Mouse (Mus musculus) frontal cortex, postnatal 25 days (tissue): ENCODE measurements around the gene Rex1bd.
A peak's percentile ranks its signal among the peaks of the same experiment; 100 is the strongest.

ENCODE experiments used
- DNase-seq, 2 experiments: peaks; one replicate each; pipeline ENCODE4 v3.0.0; 2022; ENCODE audit warnings: low spot score in 2 of 2

The Rex1bd gene

DNA sequence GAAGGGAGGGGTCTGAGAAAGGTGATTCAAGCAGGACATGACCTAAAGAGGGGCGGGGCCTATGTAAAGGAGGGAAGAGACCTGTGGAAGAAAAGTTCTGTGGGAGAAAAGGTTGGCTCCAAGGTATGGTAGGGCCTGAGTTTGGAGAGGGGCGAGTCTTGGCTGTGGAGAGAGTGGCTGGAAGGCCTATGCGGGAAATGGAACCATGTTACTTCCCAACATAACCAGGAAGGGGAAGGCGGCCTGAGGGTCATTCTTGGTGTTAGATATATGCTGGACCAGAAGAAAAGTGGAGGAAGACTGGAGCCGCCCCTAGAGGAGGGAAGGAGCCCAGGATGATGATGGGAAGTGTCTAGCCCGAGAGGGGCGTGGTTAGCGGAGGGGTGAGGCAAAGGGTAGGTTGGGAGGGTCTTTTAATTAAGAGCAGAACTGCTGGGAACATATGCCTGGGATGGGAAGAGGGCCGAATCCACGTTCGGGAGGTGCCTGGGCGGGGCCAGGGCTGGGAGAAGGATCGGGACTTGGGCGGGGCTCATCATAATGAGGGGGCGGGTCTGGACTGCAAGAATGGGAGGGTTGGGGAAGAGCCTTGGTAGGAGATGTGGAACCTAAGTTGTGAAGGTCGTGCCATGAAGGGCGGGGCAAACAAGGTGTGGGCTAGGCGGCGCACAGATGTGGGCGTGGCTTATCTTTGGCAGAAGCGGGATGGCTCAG is 29.1 kb downstream of the Rex1bd start:
- DNase-seq: no peak

DNA sequence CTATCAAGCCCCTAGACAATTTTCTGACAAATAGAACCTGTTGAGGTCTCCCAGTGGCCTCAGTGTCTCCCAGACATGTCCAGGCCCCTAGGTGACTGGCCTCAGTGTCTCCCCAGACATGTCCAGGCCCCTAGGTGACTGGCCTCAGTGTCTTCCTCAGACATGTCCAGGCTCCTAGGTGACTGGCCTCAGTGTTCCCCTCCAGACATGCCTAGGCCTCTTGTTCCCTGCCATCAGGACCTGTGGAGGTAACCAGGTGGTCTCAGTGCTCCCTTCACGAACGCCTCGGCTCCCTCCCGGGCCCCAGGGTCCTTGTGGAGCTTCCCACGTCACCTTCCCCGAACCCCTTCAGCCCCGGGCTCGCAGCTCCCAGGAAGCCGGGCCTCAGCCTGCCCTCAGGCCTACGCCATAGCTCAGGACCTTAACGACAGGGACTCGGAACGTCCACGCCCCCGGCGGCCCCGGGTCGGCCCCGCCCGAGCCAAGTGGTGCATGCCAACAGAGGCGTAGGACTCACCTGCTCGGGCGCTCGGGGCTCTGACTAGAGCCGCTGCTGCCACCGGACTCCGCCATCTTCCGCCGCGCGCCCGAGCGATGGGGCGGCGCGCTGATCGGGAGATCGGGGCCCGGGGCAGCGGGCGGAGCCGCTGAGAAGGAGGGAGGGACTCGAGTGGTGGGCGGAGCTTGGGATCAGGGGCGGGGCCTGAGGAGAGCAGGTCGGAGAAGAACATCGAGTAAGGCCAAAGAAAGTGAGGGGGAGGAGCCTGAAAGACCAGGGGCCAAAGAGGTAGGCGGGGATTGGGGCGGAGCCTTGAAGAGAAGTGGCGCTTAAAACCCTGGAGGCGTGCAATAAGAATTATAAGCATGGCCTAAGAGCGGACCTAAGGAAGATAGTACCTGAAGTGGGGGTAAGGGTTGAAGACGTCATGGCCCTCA is 30.0 kb downstream of the Rex1bd start, which contains the start of gene Klhl26:
Klhl26 (minus strand) TSS at position 636 of the 936 bp plus-strand sequence.
- DNase-seq: peak; percentile 72 to 84

DNA sequence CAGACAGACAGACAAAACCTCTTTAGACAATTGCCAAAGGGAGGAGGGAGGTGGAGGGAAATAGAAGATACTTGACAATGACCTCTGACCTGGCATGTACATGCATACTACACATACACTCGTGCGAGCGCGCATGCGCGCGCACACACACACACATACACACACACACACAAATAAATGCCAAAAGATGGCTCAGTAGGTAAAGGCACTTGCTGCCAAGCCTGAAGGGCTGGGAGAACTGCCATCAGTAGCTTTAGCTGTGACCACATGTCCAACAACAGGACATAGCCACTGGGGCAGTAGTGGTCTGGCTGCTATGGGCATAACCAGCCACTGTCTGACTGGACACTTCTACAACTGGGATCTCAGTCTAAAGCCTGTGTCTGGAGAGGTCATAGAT is 34.7 kb downstream of the Rex1bd start:
- no peak for DNase-seq

DNA sequence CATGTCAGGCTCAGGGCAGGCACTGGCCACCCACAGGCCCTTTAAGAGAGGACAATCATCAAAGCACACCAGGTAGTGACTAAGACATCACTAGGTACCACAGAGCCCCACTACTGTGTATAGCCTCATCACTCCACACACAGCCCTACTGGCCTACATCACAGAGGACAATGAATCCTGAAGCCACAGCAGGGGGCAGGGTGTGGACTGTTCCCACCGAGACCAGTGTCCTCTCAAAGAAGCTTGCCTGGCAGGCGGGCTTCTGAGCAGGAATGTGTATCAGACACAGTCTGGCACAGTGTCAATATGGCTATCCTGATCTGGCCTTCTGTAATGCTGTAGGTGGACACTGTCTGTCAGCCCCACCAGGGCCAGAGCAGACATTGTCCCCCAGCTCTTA is 36.6 kb downstream of the Rex1bd start:
- DNase-seq: no peak

DNA sequence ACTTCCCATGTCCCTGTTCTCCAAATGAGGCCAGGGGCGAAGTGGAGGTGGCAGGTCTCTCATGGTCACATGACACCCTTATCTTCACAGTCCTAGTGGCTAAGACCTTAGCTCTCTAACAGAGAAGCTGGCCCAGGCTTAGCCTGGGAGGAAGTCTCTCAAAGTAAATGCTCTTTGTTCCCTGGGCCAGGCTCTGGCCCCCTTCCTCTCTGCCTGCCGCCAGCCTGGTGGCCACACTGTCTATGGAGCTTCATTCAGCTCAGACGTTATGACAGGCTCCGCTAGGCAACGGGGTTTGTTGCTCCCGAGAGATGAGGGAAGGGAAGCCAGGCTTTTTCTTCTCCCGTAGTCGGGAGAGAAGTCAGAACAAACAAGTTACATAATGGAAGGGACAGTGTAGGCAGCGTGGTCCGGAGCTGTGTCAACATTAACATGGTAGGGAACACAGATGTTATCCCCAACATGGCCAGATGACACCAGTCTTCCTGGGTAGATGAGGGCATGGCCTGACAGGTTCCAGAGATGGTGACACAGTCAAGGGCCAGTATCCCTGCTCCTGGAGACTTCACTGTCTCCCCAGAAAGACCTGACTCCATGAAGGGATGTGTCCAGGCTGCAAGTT is 37.1 kb downstream of the Rex1bd start:
- DNase-seq: no peak

DNA sequence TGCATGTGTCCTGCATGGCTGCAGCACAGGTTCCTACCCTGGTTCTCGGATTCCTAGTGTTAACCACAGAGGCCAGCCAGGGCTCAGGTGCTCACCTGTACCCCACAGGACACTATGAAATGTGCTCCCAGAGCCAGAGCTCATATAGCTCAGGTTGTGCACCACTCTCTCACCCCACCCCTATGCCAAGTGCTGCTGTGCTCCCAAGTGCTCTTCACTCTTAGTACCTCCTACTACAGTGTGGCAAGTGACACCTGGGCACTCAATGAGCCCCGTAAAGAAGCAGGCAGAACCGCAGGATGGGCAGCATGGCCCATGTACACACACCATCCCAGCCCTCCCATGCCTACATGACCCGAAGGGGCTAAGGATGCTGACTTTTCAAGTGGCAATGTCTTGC is 37.8 kb downstream of the Rex1bd start:
- DNase-seq: no peak

DNA sequence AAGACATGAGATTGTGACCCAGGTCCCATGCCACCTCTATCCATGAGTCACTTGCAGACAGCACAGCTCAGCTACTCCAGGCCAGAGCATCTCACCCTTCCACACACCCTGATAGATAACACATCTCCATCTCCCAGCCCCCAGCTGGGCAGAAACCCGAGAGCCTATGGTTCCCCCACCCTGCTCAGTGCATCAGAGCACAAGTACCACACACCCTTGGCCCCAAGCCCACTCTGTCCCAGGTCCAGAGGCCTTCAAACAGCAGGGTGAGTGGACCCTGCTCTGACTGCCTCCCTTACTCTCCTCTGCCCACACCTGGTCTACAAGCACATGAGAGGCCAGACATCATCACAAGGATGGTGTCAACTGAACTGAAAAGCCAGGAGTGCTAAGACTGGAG is 38.6 kb downstream of the Rex1bd start:
- no peak for DNase-seq

DNA sequence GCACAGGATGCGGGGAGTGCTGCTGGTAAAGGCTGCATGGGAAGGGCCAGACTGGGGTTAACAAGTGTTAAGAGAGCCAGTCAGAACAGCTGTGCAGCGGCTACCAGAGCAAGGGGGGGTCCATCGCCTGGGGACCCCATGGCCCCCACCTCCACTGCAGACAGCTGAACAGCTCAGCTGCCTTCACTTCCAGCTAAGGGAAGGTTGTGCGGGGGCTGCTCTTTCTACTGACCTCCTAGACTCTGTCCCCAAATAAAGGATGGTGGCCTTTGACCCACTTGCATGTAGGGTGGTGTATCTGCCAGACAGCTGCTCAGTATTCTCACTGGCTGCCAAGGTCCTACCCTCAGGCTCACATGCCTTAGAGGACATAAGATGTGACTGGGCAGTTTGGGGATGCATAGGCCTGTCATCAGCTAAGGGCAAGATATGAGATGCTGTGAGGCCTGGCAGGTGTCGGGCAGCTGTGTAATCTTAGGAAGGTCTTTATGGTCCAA is 39.3 kb downstream of the Rex1bd start:
- DNase-seq: no peak

DNA sequence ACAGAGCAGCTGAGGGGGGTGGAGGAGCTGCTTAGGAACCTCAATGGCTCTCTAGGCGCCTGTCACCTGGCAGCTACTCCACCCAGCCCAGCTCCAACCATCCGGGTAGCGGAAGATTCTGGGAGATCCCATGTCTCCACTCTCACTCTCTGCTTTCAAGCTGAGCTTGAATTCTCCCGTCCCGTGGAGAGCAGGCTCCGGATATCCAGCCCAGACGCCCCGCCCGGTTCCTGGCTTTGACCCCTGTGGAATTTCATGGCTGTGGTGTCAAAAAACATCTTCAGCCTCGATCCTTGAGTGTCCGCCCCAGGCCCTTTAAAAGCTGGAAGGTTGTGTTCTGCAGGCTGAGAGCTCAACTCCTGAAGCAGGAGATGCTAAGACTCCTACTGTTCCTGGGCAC is 39.8 kb downstream of the Rex1bd start:
- DNase-seq: no peak

DNA sequence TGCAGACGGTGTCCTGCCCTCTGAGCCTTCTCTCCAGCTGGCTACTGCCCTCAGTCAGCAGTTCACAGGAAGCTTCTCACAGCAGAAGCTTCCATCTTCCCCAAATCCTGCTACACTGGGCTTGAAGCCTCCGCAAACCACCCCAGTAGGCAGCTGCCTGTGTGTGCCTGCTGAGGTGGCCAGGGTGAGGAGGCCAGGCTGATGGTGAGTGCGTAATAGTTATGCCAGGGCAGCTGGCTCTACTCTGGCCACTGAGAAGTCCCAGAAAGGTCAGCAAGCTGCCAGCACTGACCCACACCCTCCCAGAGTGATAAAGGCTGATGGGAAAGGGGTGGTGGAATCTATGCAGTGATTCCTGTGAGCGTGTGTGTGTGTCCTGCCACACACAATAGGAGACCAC is 40.2 kb downstream of the Rex1bd start:
- DNase-seq: no peak

DNA sequence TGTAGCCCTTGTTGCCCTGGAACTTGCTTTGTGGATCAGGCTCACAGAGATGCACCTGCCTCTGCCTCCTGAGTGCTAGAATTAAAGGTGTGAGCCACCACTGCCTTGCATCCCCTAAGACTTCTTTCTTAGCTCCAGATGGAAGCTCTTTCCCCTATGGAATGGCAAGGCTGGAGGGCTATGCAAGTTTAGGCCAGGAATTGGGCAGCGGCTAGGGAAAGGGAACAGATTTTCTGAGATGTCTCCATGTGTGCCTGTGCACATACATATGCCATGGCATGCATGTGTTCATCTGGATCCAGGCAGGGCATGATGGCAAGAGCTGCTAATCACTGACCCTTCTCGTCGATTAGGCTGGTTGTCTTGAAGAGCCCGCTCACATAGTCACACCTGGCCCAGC is 40.9 kb downstream of the Rex1bd start:
- DNase-seq: no peak

DNA sequence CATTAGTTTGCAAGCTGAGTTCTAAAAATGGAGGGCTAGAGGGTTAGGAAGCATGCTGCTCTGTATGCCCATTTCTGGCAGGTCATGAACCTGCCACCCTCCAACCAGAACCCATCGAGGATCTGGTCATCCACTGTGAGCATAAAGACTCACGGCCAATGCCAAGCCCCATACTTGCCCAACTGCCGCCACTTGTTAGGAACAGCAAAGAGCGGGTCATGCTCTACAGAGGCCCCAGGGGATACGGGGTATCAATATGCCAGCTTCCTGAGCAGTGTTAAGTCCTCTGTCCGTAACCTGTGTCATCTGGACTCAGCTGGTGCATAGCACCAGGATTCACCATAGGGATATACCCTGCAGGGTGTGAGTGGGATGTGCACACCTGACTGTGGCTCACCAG is 42.4 kb downstream of the Rex1bd start:
- DNase-seq: no peak

DNA sequence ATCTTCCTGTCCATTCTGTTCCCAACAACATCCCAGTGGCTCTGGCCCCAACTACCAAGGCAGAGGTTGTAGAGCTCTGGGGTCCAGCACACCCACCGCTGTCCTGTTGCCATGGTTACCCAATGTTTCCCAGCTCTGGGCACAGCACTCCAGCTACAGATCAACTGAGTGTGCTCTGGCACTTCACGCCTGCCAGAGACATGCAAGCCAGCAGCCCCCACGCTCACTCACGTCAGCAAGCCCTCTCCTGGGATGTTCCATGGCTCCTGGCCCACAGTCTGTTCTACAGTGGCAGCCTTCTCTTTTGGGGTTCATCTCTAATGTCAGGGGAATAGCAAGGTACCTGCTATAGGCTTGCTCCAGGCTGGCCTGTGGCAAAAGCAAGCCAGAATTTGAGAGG is 43.2 kb downstream of the Rex1bd start:
- DNase-seq: no peak

DNA sequence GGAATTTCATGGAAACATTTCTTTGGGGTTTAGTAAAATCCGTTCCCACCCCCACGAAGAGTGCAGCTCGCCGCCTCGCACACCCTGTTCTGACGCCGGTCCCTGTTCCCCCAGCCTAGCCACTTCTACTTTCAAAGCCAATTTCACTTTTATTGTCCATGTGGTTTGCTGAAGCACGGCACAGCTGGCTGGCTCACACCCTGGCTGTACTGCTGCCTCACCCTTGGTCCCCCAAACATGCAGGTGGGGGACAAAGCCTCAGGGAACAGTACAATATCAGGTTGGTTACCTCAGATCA is 44.1 kb downstream of the Rex1bd start:
- DNase-seq: no peak

DNA sequence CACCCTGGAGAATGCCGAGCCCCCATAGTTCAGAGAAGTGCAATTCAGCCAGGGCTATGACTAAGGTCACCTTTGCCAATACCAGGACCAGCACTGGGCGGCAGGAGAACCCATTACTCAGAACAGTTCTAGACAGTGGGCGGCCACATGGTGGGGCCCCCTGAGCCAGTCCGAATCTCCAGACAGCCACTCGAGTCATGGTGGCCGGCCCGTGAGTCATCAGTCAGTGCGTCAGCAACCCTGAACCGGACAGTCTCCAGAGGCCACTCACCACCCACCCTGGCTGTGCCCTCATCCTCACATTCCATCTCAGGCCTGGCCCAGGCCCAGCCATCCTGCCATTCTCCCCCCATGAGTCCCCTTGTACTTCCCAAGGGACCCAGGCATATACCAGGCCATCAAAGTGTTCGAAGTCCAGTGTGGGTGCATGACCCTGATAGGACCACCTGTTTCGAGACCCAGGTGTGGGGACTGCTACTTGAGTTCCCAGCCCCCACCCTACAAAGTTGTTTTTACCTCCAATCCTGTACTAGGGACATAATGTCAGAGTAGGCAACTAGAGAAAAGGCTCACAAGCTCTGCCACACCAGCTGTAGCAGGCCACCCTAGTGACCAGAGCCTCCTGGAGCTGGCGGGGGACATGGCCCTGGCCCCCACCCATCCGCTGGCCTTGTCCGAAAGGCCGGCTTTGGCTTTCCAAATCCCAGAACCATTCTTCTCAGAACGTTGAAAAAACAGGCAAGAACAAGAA is 44.6 kb downstream of the Rex1bd start:
- no peak for DNase-seq

DNA sequence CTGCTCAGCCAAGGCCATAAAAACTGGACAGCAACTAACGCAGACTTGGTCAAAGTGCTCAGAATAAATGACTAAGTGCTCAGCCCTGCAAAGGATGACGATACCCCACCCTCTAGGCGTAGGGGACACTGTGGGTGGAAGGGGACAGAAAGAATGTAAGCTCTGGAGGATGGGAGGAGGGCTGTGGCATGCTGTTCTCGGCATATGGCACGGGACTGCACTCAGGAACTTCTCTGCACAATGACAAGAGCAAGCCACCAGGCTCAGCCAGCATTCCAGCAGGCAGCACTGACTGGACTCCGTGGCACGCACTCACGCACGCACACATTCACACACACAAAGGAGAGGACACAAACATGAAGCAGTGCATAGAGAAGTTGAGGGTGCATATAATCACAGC is 45.9 kb downstream of the Rex1bd start:
- no peak for DNase-seq

DNA sequence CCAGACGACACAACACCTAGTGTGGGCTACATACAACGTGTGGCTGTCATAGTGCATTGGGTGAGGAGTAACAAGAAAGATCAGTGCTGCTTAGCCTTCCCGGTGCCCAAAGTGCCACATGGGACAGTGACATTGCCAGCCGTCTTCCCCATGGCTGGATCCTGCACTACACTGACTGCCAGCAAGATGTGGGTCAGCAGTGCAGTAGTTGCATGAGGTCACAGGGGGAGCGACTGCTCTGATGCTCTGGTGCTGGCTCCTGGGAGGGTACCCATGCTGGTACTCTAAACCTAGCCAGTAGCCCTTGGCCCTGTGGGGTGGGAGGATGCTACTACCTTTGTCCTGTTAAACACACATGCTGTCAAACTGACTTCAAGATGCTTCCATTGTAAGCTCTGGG is 46.4 kb downstream of the Rex1bd start:
- DNase-seq: no peak

DNA sequence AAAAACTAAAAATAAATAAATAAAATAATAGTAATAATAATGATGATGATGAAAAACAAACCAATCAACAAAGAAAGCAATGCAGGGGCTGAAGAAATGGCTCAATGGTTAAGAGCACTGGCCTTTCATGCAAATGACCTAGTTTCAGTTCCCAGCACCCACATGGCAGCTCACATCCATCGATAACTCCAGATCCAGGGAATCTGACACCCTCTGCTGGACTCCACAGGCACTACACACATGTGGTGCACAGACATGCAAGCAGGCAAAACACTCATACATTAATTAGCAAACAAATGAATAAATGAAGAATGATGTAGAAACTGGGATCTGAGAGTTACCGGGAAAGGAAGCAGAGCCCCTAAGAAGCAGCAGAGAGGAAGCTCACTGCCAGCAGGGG is 46.9 kb downstream of the Rex1bd start:
- no peak for DNase-seq

DNA sequence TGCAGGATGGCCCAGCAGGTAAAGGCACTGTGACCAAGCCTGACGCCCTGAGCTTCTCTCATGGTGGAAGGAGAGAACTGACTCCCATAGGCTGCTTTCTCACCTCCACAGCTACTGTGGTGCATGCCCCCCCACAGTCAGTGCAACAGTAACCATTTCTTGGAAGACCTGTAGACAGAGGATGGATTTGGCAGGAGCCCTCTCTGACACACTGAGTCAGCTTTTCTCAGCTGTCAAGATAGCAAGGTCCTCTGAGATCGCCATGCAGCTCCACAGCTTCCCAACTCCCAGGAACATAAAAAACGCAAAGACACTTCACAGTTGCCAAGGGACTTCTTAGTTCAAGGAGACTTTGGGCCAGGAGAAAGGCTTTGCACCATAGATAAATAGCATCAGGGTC is 48.1 kb downstream of the Rex1bd start:
- no peak for DNase-seq

DNA sequence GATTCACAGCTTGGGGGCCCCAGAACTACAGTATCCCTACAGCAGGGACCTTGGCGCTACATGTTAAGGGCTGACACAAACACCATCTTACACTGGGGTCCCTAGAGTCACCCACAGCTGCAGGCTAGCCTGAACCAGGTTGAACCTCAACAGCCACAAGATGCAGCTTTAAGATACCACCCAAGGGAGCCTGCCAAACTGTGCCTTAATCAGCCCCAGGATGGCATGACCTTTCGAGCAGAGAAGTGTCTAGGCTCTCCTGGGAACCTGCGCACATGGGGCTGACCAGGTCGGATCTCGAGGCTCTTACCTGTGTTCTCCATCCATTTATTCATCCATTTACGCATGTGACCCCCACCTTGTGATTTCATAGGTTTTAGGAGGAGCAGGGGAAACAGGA is 48.7 kb downstream of the Rex1bd start:
- DNase-seq: no peak

DNA sequence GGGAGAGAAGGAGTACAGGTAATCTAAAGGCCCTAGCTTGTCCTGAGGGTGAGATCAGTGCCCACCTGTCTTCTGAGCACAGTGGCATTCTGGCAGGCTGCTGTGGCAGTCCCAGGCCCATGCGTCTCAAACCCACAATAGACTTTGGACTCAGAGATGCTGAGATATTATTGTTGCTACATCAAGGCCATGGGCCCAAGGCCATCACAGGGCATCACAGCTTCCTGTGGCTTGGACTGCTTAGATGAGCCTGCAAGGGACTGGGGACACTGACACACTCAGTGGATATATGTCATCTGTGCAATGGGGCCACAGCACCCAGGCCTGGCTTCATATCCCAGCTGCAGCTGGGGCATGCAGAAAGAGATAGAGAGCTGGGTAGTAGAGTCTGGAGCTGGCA is 49.6 kb downstream of the Rex1bd start:
- no peak for DNase-seq
